Mouse (Mus musculus) midbrain, postnatal 0 days (tissue): ENCODE measurements at regions not wholly inside any gene's neighbourhood (a gene's known extent, or its start where the extent isn't known, plus 50 kb on each side); places are given as distances from the start of the nearest gene placed in this dataset.

Experiments
- ATAC-seq: fragments of 200-750 bp; cut with Nextera tagmentation; 2 replicates; pipeline ENCODE4 v1.8.0; 2017; ENCODE audit warnings: moderate number of reproducible peaks, mild to moderate bottlenecking, moderate TSS enrichment, moderate library complexity; ENCODE audit not compliant: low FRiP score
- DNase-seq: peaks from one replicate; pipeline ENCODE4 v3.0.0-alpha.2; 2015; ENCODE audit warnings: low spot score
- H3K27ac ChIP-seq: fragments of 300-500 bp; sonication (generic); 2 replicates; pipeline ENCODE4 v1.5.1; 2014; ENCODE audit warnings: low read depth, mild to moderate bottlenecking, low read length, mixed read lengths
- H3K27me3 ChIP-seq: fragments of 300-500 bp; sonication (generic); 2 replicates; pipeline ENCODE4 v1.6.1; 2014; ENCODE audit warnings: low read length, control low read depth, mixed read lengths; ENCODE audit not compliant: insufficient read depth
- H3K36me3 ChIP-seq: fragments of 300-500 bp; sonication (generic); 2 replicates; pipeline ENCODE4 v1.6.1; 2014; ENCODE audit warnings: low read length, control low read depth, mixed read lengths; ENCODE audit not compliant: insufficient read depth
- H3K4me1 ChIP-seq: fragments of 300-500 bp; sonication (generic); 2 replicates; pipeline ENCODE4 v1.6.1; 2014; ENCODE audit warnings: mild to moderate bottlenecking, control low read depth, antibody characterized with exemption, low read length, mixed read lengths; ENCODE audit not compliant: insufficient read depth
- H3K4me2 ChIP-seq: fragments of 300-500 bp; sonication (generic); 2 replicates; pipeline ENCODE4 v1.6.1; 2014; ENCODE audit warnings: low read depth, mild to moderate bottlenecking, low read length, mixed read lengths; ENCODE audit not compliant: poor library complexity, severe bottlenecking
- H3K4me3 ChIP-seq: fragments of 300-500 bp; sonication (generic); 2 replicates; pipeline ENCODE4 v1.5.1; 2014; ENCODE audit warnings: low read depth, mild to moderate bottlenecking, low read length, moderate library complexity
- H3K9ac ChIP-seq: fragments of 300-500 bp; sonication (generic); replicated peaks from 2 replicates; pipeline ENCODE4 v1.6.1; 2014; ENCODE audit warnings: mild to moderate bottlenecking, low read length, moderate library complexity, mixed read lengths; ENCODE audit not compliant: poor library complexity, severe bottlenecking
- H3K9me3 ChIP-seq: fragments of 300-500 bp; sonication (generic); 2 replicates; pipeline ENCODE4 v1.6.1; 2016; ENCODE audit warnings: low read length, control low read depth
- CTCF ChIP-seq: IDR thresholded peaks from 2 replicates; pipeline ENCODE4 v1.5.1; 2016; ENCODE audit warnings: antibody characterized with exemption, mild to moderate bottlenecking
- WGBS: fragments of 180-500 bp; shearing (Covaris S2); extraction: QIAGEN DNeasy Blood & Tissue Kit; methylation state at CpG from one replicate; pipeline ENCODE4 v1.1.7; 2014; 5-methylcytosine and 5-hydroxymethylcytosine counted together

GRCm38 (mm10) chr4:89427345-89428293 is 116.8 kb upstream of the Cdkn2b start:
- no peaks in the 10 kb centered on the region for H3K4me1 ChIP-seq
- TF ChIP-seq CTCF: peak; percentile 41; the same call in 1 of the 2 replicates
- H3K9ac ChIP-seq: no peak overlapping the region
- peak; percentile 86 for ATAC-seq
- H3K4me2 ChIP-seq: no peak overlapping the region
- WGBS: 54% methylated on average over 9 of the region's 9 CpGs
- no peaks in the 10 kb centered on the region for H3K9me3 ChIP-seq
- peak; percentile 74 for DNase-seq
- H3K4me3 ChIP-seq: no peak overlapping the region
- no peaks in the 10 kb centered on the region for H3K27me3 ChIP-seq
- no peak overlapping the region for H3K27ac ChIP-seq
- no peaks in the 10 kb centered on the region for H3K36me3 ChIP-seq

- no peaks in the 10 kb centered on the region for H3K36me3 ChIP-seq
- no peak for TF ChIP-seq CTCF
- no peak for ATAC-seq
Observed at GRCm38 (mm10) chr4:89425916-89426315, 115.1 kb upstream of the Cdkn2b start.

GRCm38 (mm10) chr4:89421694-89422354 is 111.0 kb upstream of the Cdkn2b start:
- 62% methylated on average over 6 of the region's 6 CpGs for WGBS
- ATAC-seq: no peak

More at GRCm38 (mm10) chr4:89425916-89426315, 115.1 kb upstream of the Cdkn2b start:
- H3K4me2 ChIP-seq: no peak overlapping the region
- no peak overlapping the region for H3K9ac ChIP-seq
- no peaks in the 10 kb centered on the region for H3K4me1 ChIP-seq
- H3K27ac ChIP-seq: no peak overlapping the region
- no peaks in the 10 kb centered on the region for H3K27me3 ChIP-seq
- no peak for DNase-seq
- no peaks in the 10 kb centered on the region for H3K9me3 ChIP-seq
- WGBS: 87% methylated on average over 2 of the region's 2 CpGs
- H3K4me3 ChIP-seq: no peak overlapping the region

GRCm38 (mm10) chr4:89420868-89421267 is 110.0 kb upstream of the Cdkn2b start:
- H3K27ac ChIP-seq: no peak overlapping the region
- no peaks in the 10 kb centered on the region for H3K4me1 ChIP-seq
- no peaks in the 10 kb centered on the region for H3K9me3 ChIP-seq
- DNase-seq: no peak
- no peak overlapping the region for H3K4me3 ChIP-seq
- no peaks in the 10 kb centered on the region for H3K27me3 ChIP-seq
- no peak for TF ChIP-seq CTCF
- no peak overlapping the region for H3K9ac ChIP-seq
- no peak for ATAC-seq
- 91% methylated on average over 5 of the region's 5 CpGs for WGBS
- no peaks in the 10 kb centered on the region for H3K36me3 ChIP-seq
- H3K4me2 ChIP-seq: no peak overlapping the region

More at GRCm38 (mm10) chr4:89421694-89422354, 111.0 kb upstream of the Cdkn2b start:
- no peaks in the 10 kb centered on the region for H3K9me3 ChIP-seq
- no peak overlapping the region for H3K4me3 ChIP-seq
- no peak overlapping the region for H3K4me2 ChIP-seq
- H3K36me3 ChIP-seq: no peaks in the 10 kb centered on the region
- no peaks in the 10 kb centered on the region for H3K27me3 ChIP-seq
- TF ChIP-seq CTCF: no peak
- H3K9ac ChIP-seq: no peak overlapping the region
- no peaks in the 10 kb centered on the region for H3K4me1 ChIP-seq
- peak; percentile 41 for DNase-seq
- H3K27ac ChIP-seq: no peak overlapping the region

- no peak for TF ChIP-seq CTCF
- H3K27ac ChIP-seq: no peak overlapping the region
- ATAC-seq (no peak), DNase-seq (no peak)
- 95% methylated on average over 7 of the region's 7 CpGs for WGBS
- H3K4me3 ChIP-seq: no peak overlapping the region
- no peak overlapping the region for H3K4me2 ChIP-seq
- no peaks in the 10 kb centered on the region for H3K27me3 ChIP-seq
- no peaks in the 10 kb centered on the region for H3K4me1 ChIP-seq
- no peaks in the 10 kb centered on the region for H3K9me3 ChIP-seq
- no peaks in the 10 kb centered on the region for H3K36me3 ChIP-seq
- H3K9ac ChIP-seq: no peak overlapping the region
Observed at GRCm38 (mm10) chr4:89419507-89419906, 108.7 kb upstream of the Cdkn2b start.
